Mouse (Mus musculus) liver, adult (tissue): ENCODE measurements around the gene 4930432M17Rik.
A peak's percentile ranks its signal among the peaks of the same experiment; 100 is the strongest.

Source experiments
- GATA4 ChIP-seq: IDR thresholded peaks from 2 replicates; pipeline ENCODE4 v1.6.1; 2014; ENCODE audit warnings: mild to moderate bottlenecking, low read length; ENCODE audit not compliant: insufficient replicate concordance

4930432M17Rik gene

GRCm38 (mm10) chr3:121670462-121670861, at the start of gene 4930432M17Rik:
4930432M17Rik (plus strand) TSS chr3:121670762.
- no peak for TF ChIP-seq GATA4

- no peak for TF ChIP-seq GATA4
Measured at GRCm38 (mm10) chr3:121625662-121626061, 44.9 kb upstream of the 4930432M17Rik start.

DNA sequence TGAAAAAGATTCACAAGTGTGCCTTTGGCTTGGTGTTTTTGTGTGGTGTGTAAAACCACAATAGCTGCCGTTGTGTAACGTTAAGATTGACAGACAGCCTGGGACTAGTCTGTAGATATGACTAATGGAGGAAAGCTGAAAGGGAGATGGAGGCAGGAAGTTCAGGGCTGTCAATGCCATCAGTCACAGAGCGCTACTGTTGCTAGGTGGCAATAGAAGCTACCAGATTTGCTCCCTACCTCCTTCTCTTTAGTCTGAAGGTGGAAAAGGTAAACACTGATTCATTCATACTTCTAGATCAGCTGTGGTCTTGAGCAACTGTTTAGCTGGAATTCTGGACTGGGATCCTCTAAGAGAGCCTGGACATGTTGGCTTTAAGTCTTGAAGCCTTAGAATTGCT, 44.3 kb upstream of the 4930432M17Rik start:
- no peak for TF ChIP-seq GATA4

DNA sequence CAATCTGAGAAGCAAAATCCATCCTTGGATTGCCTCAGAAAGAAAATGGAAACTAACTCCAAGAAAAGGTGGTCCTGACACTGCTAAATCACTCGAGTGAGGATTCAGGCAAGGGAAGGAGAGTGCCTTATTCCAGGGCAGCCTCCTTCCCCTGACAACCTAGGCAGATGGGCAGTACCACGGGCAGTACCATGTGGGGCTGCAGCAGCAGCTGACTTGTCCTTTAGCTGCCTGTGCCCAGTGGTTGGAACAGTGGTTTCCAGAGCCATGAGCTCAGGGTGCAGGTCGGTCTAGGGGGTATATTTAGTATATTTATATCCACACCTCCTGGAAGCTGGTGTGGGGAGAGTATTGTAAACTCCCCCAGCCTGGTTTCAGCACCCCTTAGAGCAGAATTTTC, 42.3 kb upstream of the 4930432M17Rik start:
- TF ChIP-seq GATA4: no peak

DNA sequence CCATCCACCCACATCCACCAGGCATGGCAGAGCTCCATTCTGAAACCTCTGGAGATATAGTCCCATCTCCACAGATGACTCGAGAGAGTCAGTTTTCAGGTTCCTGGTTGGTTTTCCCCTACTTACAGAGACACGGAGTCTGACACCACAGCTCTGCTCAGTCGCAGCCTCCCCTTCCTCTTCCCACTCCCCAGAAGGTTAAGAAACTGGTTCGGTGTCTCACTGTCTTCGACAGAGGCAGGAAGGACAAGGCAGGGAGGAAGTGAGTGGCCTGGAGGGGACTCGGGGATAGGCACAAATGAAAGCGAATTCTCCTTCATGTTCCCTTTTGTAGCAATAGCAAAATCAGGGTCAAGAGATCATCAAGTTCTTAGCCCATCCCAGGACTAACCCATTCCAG, 39.9 kb upstream of the 4930432M17Rik start:
- TF ChIP-seq GATA4: no peak

- TF ChIP-seq GATA4: no peak
Measured at GRCm38 (mm10) chr3:121634963-121635362, 35.6 kb upstream of the 4930432M17Rik start.

DNA sequence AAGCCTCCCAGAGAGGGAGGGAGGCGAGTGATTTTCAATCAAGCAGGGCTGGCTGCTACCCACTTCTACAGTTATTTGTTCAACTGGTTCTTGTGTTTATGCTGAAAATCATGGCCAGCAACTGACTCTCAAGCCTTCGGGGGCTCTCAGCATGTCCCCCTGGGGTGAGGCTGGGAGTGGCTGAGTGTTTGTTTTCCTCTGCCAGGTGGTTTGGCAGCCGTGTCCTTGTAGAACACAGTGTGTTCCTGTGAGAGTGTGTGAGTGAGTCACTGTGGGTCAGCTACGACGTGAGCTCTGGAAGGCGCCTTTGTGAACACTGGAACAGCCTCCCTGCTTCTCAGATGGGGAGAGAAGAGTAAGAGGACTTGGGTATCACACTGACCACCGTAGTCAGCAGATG, 35.1 kb upstream of the 4930432M17Rik start:
- TF ChIP-seq GATA4: no peak

- no peak for TF ChIP-seq GATA4
Measured at GRCm38 (mm10) chr3:121636315-121636714, 34.2 kb upstream of the 4930432M17Rik start.

GRCm38 (mm10) chr3:121636748-121637147, 33.8 kb upstream of the 4930432M17Rik start:
- TF ChIP-seq GATA4: no peak

DNA sequence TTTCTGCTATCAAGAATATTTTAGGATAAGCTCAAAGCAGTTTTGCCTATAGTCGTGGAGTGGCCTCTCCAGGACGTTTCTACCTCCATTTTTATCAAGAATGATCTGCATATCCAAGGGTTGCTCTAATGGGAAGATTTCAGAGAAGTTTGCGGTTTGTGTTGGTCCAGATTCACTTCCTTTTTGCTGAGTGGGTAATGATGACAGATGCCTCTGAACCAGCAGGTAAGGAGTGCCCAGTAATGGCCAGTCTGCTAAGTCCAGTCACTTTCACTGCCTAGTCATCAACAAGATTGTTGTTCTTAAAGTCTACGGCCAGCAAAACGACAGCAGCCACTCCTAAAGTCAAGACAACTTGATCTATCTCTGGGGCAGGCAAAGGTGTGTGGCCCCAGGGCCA, 32.8 kb upstream of the 4930432M17Rik start:
- TF ChIP-seq GATA4: no peak

DNA sequence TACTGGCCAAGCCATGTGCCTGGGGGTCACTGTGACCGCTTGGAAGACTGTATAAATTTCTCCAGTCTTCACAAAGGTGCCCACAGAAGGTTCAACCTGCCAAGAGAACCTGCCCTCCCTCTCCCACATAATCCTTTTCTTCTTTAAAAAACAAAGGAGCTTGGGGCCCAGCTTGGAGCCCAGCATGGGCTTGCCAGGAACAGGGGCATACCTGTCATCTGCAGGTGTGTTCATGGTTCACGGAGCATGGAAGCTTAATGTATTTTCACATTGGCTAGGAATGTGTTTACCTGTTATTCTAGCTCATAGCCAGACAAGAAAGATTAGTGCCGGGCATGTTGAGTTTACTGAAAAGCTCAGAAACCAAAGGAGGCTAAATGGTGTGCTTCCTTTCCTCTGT, 32.3 kb upstream of the 4930432M17Rik start:
- TF ChIP-seq GATA4: no peak

- TF ChIP-seq GATA4: no peak
Measured at GRCm38 (mm10) chr3:121640611-121641010, 30.0 kb upstream of the 4930432M17Rik start.

DNA sequence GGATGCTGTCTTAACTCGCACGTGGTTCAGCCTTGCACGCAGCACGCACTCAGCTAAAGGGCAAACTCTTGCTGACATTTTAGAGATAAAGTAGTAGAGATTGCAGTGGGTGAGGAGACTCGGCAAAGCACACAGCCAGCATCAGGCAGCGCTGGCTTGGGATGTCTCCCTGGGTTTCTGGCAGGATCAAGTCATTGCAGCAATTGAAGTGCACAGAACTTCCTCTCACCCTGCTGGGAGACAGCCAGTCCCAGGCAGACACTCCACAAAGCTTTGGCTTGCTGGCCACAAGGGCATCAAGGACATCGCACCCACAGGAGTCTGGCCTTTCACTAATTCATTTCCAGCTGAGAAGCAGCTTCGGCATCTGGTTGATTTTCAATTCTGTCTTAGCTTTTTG, 27.3 kb upstream of the 4930432M17Rik start:
- peak; percentile 47; the same call in 1 of the 2 replicates for TF ChIP-seq GATA4

GRCm38 (mm10) chr3:121645447-121645846, 25.1 kb upstream of the 4930432M17Rik start:
- no peak for TF ChIP-seq GATA4

DNA sequence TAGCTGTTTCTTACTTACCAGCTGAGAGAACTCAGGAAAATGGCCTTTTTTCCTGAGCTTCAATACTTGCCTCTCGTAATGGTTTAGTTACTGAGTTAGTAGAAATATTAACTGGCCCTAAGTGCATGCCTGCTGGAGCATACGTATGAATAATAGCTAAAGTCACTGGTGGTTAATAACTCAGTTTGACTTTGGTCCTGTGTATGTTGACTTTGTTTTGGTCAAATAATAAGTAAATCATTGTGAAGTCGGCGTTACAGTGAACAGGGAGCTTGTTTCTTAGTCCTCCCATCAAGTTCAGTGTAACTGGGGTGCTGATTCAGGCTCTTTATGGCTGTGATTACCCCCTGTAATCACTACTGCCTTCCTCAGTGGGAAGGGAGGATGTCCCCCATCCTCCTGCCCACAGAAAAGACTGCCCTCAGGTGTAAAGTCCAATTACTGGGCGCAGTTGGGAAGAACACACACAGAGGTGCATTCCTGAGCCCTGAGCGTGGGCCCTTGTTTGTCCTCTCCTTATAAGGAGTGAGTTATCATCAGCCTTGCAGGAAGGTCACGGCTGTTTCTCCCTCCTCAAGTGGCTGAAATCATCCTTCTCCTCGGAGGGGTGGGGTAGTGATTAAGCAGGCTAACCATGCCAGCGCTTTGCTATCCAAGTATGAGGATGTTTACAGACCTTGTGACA, 24.1 kb upstream of the 4930432M17Rik start:
- no peak for TF ChIP-seq GATA4

DNA sequence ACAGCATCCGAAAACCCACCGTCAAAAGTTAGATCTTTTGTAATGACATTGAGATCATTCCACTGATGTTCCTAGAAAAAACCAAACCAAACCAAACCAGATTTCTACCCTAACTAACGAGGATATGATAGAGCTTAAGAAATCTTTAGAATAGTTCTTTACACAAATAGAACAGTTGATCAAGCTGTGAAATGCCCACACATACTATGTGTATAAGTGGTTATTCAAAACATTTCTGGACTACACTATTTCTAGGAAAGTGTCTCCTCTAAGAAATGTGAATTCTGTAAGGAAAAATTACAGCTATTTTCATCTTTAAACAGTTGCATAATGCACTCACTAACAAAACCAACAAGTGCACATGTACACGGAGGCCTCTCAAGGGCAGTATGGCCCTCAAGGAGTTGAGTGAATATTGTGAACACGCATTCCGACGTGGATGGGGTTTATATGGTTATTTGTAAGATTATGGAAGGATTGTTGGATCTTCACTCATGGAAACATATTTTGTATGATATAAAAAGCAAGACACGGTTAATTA, 22.3 kb upstream of the 4930432M17Rik start:
- no peak for TF ChIP-seq GATA4
